Mouse (Mus musculus) frontal cortex, adult 2 months (tissue): ENCODE data around the gene Slc7a6. TPM values are rescaled to one million over a fixed set of nuclear protein-coding genes. Genes with fewer than 3 reads are reported as not detected.

Experiments
- DNase-seq, 2 experiments: peaks; one replicate each; pipeline ENCODE4 v3.0.0; 2022; ENCODE audit warnings: low spot score in 1 of 2; ENCODE audit errors: extremely low spot score in 1 of 2
- polyA plus RNA-seq: library from polyadenylated mRNA; depleted of rRNA; stranded (reverse); fragments of >200 nt; gene quantifications from 2 replicates; pipeline ENCODE4 v1.2.3, GENCODE M21; 2012

The Slc7a6 gene
- polyA plus RNA-seq, 1 experiment = 31.7 TPM

DNA sequence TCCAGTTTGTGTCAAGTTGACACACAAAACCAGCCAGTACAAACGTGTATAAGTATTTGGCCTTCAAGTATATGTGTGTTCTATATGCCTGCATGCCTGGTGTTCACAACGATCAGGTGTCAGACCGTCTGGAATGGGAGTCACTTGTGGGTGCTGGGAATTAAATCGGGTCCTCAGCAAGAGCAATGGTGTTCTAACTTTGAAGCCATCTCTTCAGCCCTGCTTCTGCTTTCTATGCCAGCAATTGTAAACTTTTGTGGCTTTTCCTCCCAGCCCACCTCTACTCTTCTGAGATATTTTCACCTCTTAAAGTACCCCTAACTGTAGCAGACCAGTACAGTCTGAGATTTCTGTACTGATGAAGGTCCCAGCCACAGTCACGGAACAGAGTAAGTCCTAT is 28.5 kb upstream of the Slc7a6 start:
- no peak for DNase-seq

DNA sequence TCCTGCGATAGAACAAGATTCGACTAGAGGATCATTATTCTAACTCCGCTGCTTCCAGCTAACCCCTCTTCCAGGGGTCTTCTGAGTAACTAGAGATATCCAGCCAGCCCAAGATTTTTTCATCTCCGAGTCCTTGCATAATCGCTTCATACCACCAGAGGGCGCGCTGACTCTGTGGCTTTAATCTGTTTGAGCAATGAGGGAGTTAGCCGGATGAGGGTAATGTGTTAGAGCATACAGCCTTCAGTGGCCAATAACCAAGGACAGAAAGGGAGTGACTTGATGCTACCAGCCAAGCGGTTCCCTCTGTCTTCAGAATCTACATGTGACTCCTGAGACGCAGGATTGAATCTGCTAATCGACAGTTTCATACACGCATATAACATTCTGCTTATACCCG is 27.9 kb upstream of the Slc7a6 start:
- peak; percentile 48 to 92 for DNase-seq

DNA sequence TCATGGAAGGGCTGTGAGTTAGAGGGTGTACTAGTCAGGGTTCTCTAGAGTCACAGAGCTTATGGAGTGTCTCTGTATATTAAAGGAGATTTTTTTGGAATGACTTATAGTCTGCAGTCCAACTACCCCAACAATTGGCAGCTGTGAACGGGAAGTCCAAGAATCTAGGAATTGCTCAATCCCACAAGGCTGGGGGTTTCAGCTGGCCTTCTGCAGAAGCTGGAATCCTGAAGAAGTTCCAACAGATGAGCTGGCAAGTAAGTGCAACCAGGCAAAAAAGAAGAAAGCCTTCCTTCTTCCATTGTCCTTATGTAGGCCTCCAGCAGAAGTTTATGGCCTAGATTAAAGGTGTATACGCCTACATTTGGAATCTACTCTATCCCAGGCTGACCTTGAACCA is 23.3 kb upstream of the Slc7a6 start:
- DNase-seq = no peak

DNA sequence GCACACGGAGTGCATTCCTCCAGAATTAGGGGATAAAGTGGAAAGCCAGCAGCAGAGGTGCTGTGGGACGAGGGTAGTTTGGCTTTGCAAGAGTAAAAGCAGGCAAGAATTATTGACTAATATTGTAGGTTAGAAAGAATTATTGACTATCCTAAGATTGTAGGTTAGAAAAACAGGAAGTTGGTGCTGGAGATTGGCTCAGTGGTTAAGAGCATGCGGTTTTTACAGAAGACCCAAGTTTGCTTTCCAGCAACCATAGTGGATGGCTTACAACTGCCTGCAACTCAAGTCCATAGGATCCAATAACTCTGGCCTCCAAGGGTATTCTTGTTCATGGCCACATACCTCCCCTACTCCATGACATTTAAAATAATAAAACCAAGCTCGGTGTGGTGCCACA is 22.6 kb upstream of the Slc7a6 start:
- no peak for DNase-seq

DNA sequence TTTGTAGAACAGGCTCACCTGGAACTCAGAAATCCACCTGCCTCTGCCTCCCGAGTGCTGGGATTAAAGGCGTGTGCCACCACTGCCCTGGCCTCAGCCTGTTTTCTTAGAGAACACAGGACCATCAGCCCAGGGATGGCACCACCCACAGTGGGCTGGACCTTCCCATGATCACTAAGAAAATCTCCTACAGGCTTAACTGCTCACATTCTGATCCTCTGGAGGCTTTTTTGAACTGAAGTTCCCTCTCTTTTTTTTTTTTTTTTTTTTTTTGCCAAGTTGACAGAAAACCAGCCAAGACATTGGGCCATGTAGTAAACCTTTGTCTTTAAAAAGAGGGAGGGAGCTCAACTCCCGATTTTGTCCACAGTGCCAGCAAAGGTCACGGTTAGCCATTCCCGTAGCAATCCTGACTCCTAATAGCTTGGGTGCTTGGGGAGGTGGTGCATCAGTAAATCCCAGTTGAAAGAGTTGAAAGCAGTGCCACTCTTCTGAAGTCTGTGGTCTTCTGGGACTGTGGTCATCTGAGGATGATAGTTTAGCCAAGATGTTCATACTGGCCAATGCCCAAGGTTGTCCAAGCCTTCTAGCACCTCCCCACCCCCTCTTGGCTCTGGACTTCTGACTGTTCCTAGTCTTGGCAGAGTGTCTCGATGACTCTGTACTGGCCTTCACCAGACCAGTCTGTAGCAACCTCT is 20.6 kb upstream of the Slc7a6 start:
- no peak for DNase-seq

GRCm38 (mm10) chr8:106149025-106149424 is 19.6 kb upstream of the Slc7a6 start:
- DNase-seq = no peak

DNA sequence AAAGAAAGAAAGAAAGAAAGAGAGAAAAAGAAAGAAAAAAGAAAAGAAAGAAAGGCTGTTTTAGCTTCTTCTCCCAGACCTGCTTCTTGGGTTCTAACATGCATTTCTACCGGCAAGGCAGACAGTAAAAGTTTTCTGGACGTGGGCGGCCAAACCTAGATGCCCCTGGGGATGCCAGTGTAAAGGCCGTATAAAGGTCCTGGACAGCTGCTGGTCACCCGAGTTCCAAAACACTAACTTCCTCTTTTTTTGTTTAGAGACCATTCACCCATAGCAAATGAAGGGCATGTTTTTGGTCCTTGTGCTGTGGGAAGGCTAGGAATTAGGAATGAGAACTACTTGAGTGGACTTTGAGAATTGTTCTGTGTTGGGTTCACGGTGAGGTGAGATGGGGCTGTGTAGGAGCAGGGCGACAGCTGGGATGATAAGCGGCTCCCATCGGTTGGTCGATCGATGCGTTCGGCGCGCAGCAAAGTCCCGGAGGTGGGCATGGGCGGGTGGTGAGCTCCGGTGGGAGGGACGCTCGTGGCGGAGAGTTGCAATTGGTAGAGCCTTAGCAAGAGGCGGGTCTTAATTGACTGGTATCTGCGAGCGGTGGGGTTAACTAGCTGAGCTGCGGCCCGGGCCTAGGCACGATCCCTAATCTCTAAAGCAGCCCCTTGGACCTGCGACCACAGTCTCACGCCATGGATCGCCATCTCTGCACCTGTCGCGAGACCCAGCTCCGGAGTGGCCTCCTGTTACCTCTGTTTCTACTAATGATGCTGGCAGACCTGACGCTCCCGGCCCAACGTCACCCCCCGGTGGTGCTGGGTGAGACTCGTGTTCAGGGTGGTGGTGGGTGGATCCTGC is 18.6 kb upstream of the Slc7a6 start, which contains the start of gene Pla2g15:
Pla2g15 (plus strand) TSS at position 599 of the 852 bp plus-strand sequence.
- peak; percentile 91 to 96 for DNase-seq

GRCm38 (mm10) chr8:106150653-106151000 is 18.0 kb upstream of the Slc7a6 start:
- DNase-seq = no peak

GRCm38 (mm10) chr8:106151041-106151440 is 17.6 kb upstream of the Slc7a6 start:
- DNase-seq = no peak

DNA sequence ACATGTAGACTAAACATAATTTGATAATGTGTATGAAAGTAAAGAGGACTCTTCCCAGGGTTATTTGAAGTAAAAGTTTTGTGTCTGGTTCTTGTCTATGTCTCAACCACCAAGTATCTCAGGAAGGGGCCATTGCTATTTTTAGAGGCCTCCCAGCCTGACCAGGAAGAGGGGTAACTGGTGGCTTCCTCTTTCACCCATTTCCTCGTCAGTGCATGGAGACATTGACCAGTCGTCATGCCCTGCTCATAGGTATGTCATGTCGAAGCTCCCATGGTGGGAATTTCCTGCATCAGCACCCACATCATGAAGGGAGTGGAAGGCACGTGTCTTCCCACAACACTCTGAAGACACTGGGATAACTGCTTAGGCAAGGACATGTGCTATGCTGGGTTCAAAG is 15.8 kb upstream of the Slc7a6 start:
- no peak for DNase-seq

DNA sequence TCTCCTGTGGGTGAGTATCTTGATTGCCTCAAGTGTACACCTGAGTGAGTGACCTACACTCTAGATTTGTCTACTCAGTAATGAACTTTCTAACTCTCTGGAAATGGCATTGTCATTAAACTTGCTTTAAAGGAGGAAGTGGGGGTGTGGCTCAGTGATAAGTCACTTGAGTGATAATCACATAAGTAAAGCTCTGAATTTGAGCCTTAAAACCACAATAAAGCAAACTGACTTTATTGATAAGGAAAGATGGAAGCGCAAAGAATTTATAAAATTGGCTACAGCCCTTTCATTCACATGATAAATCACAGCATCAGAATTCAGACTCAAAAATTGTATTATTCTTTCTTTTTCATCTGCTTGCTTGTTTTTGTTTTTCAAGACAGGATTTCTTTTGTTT is 11.2 kb upstream of the Slc7a6 start:
- no peak for DNase-seq

GRCm38 (mm10) chr8:106158381-106158780 is 10.3 kb upstream of the Slc7a6 start:
- DNase-seq = no peak

DNA sequence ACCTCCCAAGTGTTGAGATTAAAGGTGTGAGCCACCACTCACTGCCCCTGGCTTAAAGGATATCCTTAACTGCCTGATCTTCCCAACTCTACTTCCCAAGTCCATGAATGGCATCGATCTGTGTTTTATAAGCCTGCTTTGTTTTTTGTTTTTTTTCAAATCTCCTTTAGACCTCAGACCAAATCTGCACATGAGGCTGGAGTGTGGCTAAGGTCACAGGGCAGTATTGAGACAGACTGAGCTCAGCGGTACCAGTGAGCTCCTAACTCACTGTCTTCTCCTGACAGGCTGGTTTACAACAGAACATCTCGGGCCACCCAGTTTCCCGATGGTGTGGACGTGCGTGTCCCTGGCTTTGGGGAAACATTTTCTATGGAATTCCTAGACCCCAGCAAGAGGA is 8.8 kb upstream of the Slc7a6 start:
- DNase-seq = no peak

DNA sequence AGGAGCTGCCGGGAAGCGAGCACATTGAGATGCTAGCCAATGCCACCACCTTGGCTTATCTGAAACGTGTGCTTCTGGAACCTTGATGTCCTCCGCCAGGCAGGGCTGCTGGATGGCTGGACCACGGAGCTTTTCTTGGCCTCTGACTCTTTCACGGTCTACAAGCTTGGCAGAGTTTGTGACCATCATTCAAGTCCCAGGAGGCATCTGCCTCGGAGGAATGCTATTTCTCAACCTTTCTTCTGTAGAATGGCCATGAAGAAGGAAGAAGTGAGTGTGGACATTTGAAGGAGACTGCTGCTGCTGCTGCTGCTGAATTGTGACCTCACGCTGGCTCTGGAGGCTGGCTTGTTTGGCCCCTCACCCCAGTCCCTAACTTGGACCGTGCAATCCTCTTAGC is 5.4 kb upstream of the Slc7a6 start:
- DNase-seq = no peak

DNA sequence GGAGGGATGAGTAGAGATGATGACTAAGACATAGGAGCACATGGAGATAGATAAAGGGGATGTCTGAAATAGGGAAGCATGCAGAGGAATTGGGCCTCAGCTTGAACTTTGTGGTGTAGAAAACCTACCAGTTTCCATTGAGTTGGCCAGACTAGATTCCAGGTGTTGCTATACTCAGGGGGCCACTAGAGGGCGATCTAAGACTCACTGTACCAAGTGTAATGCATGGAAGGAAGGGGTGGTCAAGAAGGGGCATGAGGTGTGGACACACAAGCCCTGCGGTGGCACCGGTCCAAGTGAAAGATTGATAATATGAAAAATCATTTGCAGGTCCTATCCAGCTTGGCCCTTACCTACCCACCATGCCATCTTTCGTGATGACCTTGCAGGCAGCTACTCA is 3.2 kb upstream of the Slc7a6 start:
- peak; percentile 50 to 87 for DNase-seq

GRCm38 (mm10) chr8:106169017-106169933 is 618 bp downstream of the Slc7a6 start:
- DNase-seq = peak in 1 of 2 experiments; percentile 40

GRCm38 (mm10) chr8:106169934-106170480 is 1.4 kb downstream of the Slc7a6 start:
- DNase-seq = no peak

DNA sequence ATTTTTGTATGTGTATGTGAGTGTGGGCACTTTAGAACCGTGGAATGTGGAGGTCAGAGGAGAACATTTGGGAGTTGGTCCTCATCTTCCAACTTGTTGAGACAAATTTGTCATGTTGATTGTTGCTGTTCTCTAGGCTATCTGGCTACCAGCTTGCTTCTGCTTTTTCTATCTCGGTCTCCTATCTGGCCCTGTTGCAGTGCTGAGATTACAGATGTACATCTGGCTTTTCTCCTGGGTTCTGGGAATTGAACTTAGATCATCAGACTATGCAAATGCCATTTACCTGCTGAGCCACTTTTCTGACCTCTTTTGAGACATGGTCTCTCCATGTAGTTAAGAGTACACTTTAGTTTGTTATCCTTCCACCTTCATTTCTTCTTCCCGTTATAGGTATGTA is 4.9 kb downstream of the Slc7a6 start:
- no peak for DNase-seq

- DNase-seq = no peak
Observed at GRCm38 (mm10) chr8:106176891-106177290, 8.2 kb downstream of the Slc7a6 start.

- no peak for DNase-seq
Observed at GRCm38 (mm10) chr8:106177594-106177993, 8.9 kb downstream of the Slc7a6 start.

GRCm38 (mm10) chr8:106178428-106178827 is 9.8 kb downstream of the Slc7a6 start:
- DNase-seq = no peak
